Mouse (Mus musculus) cortical plate, adult 2 months (tissue): Measurements from ENCODE around the gene Siglecf.

Experiments used
- CTCF ChIP-seq: fragments of 200-500 bp; IDR thresholded peaks from 2 replicates; pipeline ENCODE4 v1.5.1; 2011; ENCODE audit warnings: mild to moderate bottlenecking, control low read depth, low read length; ENCODE audit not compliant: insufficient read depth; ENCODE audit errors: extremely low read depth
- POLR2A ChIP-seq: fragments of 200-500 bp; IDR thresholded peaks from 2 replicates; pipeline ENCODE4 v1.6.1; 2011; ENCODE audit warnings: mild to moderate bottlenecking, low read length, control low read depth; ENCODE audit not compliant: insufficient read depth; ENCODE audit errors: extremely low read depth

GRCm38 (mm10) chr7:43353758-43354157 is 2.6 kb downstream of the Siglecf start:
- TF ChIP-seq CTCF (no peak), POLR2A (no peak)
